Mouse (Mus musculus) spleen, adult 2 months (tissue): ENCODE results near the gene Dlx5.

ENCODE experiments used
- CTCF ChIP-seq: fragments of 200-500 bp; IDR thresholded peaks from 2 replicates; pipeline ENCODE4 v1.5.1; 2011; ENCODE audit warnings: mild to moderate bottlenecking, inconsistent platforms; ENCODE audit not compliant: insufficient read depth, insufficient read length, insufficient replicate concordance; ENCODE audit errors: extremely low read depth
- POLR2A ChIP-seq: fragments of 200-500 bp; IDR thresholded peaks from 2 replicates; pipeline ENCODE4 v1.6.1; 2011; ENCODE audit warnings: low read depth, low read length, inconsistent platforms

GRCm38 (mm10) chr6:6858571-6858970 is 23.3 kb downstream of the Dlx5 start:
- TF ChIP-seq CTCF (no peak), POLR2A (no peak)
